Mouse (Mus musculus) inflammation-experienced regulatory T-cells, adult 6 months (primary cell): ENCODE measurements around the gene Exosc6. TPM values are rescaled to one million over a fixed set of nuclear protein-coding genes. Genes with fewer than 3 reads are reported as not detected.
"Not testable (repeated sequence)": the region's sequence is repeated elsewhere in the genome, so short reads cannot be mapped to it uniquely, and the experiment has no call there.

ENCODE experiments used
- ATAC-seq: one replicate; pipeline ENCODE4 v1.8.0; 2017
- polyA plus RNA-seq, 3 experiments: library from polyadenylated mRNA; unstranded; fragments of 100-300 nt; shearing (Covaris generic); gene quantifications; one replicate each; pipeline ENCODE4 v1.2.1; 2017

Exosc6 gene
- polyA plus RNA-seq: not detected

GRCm38 (mm10) chr8:111056158-111056663 lies at the start of gene Exosc6:
Gene Exosc6 (plus strand): TSS chr8:111056339.
- ATAC-seq: peak; percentile 98

- ATAC-seq: not testable (repeated sequence)
Observed at GRCm38 (mm10) chr8:111010230-111010991, 45.7 kb upstream of the Exosc6 start.

DNA sequence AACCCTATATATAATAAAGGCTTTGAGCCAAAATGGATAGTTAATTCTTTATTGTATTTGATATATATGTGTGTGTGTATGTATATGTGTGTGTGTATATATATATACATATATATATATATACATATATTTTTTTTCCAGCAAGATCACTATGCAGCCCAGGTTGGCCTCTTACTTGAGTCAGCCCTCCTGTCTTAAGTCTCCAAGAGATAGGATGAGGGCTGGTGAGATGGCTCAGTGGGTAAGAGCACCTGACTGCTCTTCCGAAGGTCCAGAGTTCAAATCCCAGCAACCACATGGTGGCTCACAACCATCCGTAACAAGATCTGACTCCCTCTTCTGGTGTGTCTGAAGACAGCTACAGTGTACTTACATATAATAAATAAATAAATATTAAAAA lies 29.5 kb upstream of the Exosc6 start:
- not testable (repeated sequence) for ATAC-seq

DNA sequence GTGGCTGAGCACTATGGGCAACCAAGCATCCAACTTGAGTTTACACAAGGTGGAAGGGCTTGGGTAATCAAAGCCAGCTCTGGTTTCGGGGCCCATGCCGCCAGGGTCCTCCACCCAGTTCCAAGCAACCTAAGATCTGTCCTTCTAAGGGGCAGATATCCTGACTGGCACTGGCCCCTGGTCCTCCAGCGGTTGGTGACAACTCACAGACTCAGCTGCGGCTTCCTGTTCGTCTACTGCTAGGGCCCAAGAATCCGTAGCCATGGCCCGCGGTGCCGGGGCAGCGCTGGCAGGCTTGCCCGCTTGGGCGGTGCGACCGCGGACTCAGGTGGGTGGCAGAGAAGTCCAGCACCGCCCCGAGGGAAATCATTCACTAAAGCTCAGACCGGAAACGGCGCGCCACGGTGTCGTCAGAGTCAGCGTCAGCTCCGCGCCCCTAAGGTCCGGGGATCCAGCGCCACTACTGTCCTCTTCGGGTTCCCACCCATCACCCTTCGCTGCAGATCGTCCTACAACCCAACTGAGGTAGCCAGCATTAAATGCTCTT lies 28.7 kb upstream of the Exosc6 start:
- peak; percentile 71 for ATAC-seq

GRCm38 (mm10) chr8:111029589-111029988 lies 26.6 kb upstream of the Exosc6 start:
- peak; percentile 14 for ATAC-seq

- peak; percentile 49 for ATAC-seq
Observed at GRCm38 (mm10) chr8:111030045-111030444, 26.1 kb upstream of the Exosc6 start.

DNA sequence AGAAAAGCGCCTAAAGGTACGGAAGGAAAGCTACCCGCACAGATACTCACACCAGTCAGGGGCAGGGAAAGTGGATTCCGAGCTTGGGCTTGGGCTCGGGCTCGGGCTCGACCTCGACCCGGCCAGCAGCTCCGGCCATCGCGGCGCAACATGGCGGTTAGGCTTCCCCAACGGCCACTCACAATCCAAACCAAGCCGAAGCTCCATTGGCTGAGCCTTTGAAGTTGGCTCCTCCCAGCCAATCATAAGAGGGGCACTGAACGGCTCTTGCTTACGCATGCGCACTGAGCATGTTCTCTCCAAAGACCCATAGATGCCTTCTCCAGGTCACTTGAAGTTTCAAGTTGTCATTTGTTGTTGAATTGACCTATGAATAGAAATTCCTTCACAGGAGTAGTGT lies 24.6 kb upstream of the Exosc6 start, which contains the start of gene Ddx19b:
Gene Ddx19b (minus strand): TSS at position 180 of the 400 bp plus-strand sequence.
- ATAC-seq: no peak

GRCm38 (mm10) chr8:111032916-111033315 lies 23.2 kb upstream of the Exosc6 start, which contains the start of gene Aars:
Gene Aars (plus strand): TSS chr8:111033144.
- ATAC-seq: no peak

DNA sequence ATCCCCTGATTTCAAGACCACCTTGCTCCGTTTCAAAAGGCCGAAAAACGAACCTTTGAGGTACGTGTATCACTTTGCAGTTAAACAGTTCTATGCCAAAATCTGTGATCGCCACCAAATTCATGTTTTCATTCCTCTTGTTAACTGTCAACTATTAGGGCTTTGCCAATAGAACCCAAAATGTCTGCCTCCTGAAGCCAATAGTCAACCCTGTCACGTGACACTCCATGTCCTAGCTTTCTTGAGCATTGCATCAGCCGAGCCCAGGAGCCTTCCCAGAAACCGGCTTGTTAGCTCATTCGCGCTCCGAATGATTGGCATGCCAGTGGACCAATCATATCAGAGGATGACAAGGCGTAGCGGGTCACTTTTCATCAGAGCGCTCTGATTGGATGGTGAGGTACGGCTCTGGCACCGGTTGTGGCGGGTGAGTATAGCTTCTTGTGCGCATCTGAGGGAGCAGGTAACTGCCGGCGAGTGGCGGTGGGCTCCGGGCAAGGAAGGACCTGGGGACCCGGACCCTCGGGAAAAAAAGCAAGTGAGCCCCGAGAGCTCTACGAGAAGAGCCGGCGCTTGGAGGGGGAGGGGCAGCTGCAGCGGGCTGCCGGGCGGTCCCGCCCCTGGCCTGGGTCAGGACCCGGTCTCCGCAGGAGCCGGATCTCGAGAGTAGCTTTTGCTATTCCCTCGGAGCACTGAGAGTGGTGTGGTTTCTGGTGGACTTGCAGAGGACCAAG lies 22.5 kb upstream of the Exosc6 start:
- ATAC-seq: peak; percentile 96

GRCm38 (mm10) chr8:111034276-111034675 lies 21.9 kb upstream of the Exosc6 start:
- ATAC-seq: no peak

DNA sequence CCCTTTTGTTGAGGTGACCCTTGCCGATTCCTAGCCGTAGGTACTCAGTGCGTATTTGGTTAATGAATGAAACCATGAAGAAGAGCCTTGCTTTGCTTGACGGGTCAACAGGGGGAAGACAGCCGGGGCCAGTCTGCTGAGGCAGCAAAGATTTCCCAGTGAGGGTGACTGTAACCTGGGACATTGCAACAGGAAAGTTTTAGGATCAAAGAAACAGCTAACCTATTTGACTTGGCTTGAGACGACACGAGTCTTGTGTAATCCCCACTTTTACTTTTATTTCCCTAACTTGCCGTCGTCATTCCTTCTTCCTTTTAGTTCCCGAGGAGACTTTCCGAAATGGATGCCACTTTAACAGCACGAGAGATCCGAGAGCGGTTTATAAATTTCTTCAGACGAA lies 19.5 kb upstream of the Exosc6 start:
- no peak for ATAC-seq

DNA sequence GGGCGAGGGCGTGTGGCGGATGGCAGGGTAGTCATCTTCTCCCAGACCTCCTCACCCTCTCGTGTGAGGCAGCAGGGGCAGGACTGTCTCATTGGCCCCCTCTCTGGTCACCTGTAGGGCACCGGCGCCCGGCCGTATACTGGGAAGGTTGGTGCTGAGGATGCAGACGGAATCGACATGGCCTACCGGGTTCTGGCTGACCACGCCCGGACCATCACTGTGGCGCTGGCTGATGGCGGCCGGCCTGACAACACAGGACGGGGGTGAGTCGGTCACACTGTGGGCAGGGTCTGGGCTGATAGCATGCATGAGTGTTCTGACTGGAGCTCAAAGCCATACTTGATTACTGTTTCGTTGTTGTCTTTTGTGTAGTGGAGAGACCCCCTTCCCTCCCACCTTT lies 13.6 kb upstream of the Exosc6 start:
- no peak for ATAC-seq

- no peak for ATAC-seq
Observed at GRCm38 (mm10) chr8:111044003-111044734, 12.0 kb upstream of the Exosc6 start.

- ATAC-seq: peak; percentile 25
Observed at GRCm38 (mm10) chr8:111048694-111049093, 7.4 kb upstream of the Exosc6 start.

DNA sequence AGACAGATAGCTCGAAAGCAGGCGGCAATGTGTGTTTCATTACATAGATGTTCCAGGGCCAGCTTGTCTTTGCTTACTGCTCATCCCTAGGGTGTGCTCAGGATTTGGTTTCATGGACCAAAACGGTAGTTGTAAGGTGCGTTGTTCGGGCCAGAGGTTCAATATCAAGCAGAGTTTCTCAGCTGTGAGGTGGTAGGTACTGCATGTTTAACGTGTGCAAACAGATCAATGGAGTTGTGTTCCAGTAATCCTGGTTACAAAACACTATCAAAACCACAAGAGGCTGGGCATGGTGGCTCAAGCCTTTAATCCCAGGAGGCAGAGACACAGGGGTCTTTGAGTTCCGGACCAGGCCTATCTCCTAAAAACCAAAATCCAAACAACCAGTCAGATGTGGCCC lies 7.0 kb upstream of the Exosc6 start:
- ATAC-seq: no peak

- no peak for ATAC-seq
Observed at GRCm38 (mm10) chr8:111053827-111054518, 2.2 kb upstream of the Exosc6 start.

GRCm38 (mm10) chr8:111055031-111055634 lies 1.0 kb upstream of the Exosc6 start:
- ATAC-seq: no peak

GRCm38 (mm10) chr8:111055661-111056060 lies 478 bp upstream of the Exosc6 start:
- ATAC-seq: no peak

GRCm38 (mm10) chr8:111056691-111057293 lies 653 bp downstream of the Exosc6 start:
- ATAC-seq: peak; percentile 62

DNA sequence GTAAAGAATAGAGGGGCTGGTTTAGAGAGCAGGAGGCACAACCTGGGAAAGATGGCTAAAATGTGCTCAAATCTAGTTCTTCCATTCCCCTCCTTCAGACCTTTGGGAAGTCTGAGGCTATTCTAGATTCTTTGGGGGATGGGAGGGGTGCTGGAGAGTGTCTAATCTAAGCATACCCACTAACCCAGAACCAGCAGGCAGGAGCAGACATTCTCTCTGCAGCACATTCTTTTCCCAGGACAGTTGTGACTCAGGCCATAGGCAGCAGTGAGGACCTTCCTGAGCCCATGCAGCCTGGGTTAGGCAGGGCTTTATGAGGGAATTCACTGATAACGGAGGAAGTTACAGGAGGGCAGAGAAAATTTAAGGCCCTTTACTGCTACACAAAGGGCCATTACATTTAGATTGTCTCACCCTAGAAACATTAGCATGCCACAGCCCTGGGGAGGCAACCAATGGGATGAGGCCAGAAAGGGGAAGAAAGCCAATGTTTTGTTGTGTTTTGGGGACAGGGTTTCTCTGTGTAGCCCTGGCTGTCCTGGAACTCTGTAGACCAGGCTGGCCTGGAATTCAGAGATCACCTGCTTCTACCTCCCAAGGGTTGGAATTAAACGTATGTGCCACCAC lies 2.9 kb downstream of the Exosc6 start:
- no peak for ATAC-seq

DNA sequence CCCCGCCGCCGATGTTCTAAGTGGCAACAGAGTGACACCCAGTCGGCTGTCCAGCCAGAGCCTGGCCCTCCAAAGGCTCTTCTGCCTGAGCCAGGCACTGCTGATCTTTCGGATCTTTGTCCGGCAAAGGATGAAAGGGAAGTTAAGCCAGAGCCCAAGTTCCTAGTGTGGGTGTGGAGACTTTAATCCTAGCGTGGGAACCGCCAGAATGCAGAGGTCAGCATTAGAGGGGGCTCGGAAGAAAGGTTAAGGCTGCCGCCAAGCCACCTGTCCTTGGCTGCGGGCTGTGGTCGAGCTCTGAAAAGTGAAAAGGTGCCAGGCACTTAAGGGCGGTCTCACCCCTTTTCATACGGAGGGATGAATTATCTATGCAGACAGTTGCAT lies 5.5 kb downstream of the Exosc6 start:
- no peak for ATAC-seq
